Mouse (Mus musculus): ENCODE measurements around the gene Fos.

GRCm38 (mm10) chr12:85464431-85464830, 9.3 kb upstream of the Fos start:
- no peak for TF ChIP-seq POLR2A (IDR thresholded peaks at IDR 0.05; ENCODE audit: control insufficient read depth, low read depth, low read length)
- TF ChIP-seq CTCF (IDR thresholded peaks at IDR 0.05; ENCODE audit: control insufficient read depth, insufficient read depth, insufficient replicate concordance, low read depth, low read length): no peak

Measured in testis, adult 2 months (tissue).